Mouse (Mus musculus) kidney, postnatal 10 days (tissue): ENCODE results near the gene Usp6nl.

Source experiments
- DNase-seq: peaks from one replicate; pipeline ENCODE4 v3.0.0; 2021; ENCODE audit warnings: mixed read lengths

The Usp6nl gene

DNA sequence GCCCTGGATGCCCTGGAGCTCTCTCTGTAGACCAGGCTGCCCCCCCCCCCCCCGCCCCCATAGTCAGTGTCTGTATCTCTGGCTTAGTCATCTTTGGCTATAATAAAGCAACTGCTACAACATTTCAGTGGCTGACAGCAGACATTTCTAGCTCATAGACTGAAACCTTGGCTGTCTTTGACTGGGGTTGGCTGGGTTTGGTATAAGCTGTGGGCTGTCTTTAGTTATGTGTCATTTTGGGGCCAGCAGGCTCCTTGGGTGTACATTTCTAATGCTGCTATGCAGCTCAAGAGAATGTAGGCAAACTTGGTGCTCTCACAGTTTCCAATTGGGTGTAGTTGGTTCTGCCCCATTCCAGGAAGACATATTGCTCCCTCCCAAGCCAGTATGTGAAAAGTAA is 11.1 kb downstream of the Usp6nl start:
- no peak for DNase-seq

DNA sequence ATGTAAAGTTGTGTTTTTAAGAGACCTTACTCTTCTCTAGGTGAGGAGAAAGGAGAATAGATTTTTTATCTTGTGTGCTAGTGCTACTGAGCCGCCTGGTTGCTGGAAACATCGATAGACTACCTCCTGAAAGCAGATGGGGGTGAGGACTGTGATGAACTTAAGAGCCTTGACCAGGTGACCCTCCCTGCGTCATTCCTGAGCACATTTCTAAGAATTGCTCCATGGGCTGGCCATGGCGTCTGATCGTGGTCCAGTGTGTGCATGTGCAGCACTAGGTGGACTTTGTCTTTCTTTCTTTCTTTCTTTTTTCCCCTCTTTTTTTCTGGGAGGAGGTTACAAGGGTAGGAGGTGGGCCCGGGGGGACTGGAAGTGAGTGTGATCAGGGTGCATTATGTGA is 11.5 kb downstream of the Usp6nl start:
- DNase-seq, result no peak

DNA sequence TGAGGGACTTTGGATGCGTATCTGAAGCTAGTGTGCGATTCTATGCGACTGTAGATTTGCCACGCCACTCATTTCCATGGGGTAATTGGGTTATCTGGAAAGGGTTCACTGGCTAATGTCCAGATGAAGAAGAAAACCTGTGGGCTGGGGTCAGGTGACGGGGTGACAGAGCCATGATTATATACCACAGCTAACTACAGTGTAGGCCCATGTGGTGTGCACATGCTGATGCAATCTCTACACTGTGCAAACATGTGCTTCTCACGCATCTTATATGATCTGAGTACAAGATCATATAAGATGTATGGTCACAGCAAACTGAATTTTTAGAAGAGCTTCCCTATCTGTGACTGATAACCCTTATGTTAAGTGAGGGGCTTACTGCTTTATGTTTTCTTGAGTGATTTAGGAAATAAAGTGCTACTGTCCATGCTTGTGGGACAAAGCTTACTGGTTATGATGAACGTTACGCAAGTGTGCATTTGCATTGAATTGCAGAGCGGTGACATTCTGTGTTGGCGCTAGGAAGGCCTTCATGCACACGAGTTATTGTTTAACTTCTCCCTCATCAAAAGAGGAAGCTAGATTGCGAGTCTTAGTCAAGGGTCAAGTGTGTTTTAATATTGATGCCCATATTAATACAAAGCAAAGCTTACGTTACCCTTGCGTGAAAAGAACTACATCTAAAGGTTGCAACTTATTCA is 12.7 kb downstream of the Usp6nl start:
- DNase-seq, result no peak

DNA sequence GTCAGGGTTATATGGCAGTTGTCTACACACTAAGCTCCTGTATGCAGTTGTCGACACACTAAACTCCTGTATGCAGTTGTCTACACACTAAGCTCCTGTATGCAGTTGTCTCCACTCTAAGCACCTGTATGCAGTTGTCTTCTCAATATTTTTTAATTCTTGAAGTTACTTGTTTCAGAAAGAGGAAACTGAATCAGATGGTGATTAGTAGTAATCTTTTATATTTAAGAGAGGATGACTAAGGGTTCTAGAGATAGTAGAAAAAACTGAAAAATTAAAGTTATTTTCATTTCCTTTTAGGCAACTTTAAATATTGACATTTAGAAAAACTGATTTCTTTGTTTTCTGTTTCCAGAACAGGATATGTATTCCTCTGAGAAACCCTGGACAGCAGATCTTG is 13.5 kb downstream of the Usp6nl start:
- DNase-seq, result no peak

DNA sequence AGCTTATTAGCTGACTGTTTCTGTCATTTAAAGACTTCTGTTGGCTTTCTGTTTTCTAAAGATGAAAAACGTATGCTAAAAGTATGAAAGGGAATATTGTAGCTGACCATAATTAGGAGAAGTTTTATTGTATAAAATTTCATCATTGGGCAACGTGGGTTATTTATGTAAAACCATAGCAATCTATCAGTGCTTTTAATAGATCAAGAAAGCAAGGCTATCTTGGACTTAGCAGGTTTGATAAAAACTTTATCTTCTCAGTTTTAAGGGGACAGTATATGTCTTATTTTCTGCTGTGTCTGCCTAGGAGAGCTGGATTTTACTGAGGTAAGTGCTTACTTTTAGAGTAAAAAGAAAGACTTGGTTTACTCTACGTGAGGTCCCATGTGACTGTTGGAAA is 14.2 kb downstream of the Usp6nl start:
- DNase-seq, result no peak

DNA sequence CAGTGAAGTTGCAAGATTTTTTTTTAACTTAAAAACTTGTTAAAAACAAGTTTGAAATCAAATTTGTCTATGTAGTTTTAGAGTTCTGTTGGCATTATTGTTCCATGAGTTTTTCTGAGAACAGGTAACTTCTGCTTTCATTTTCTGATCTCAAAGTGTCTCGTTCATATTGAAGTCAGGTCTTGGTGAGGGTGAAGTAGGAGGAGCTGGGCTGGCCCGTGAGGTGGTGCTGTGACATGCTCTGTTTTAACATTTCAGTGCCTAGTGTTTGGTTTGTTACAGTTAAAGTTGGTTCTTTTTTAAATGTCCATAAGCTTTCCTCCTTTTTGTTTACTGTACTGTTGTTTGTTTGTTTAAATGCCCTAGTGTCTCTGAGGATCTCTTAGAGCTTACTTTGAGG is 15.0 kb downstream of the Usp6nl start:
- DNase-seq, result no peak

DNA sequence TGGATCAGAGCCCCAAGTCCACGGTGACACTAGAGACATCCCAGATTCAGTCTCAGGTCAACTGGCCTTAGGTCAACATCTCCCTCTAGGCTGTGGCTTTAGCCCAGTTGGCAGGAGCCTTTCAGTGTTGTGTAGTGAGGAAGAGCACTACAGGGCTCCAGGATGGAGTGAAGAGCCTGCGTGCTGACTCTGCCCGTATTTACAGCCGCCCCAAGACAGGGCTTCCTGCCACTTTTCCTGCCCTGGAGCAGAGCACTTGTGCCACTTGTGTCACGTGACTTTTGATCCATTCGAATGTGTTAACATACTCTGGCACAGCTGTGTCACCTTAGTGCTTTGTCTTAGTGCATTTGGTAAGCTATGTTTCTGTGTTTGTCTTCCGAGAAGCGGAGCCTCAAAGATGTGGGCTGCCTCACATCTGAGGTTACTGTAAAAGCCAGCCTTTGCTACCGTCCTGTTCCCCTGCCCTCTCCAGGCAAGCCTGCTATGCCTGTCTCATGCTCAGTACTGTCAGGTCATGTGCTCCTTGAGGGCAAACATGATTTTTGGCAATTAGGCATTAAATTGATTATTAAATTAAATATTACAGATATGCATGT is 15.7 kb downstream of the Usp6nl start:
- no peak for DNase-seq

DNA sequence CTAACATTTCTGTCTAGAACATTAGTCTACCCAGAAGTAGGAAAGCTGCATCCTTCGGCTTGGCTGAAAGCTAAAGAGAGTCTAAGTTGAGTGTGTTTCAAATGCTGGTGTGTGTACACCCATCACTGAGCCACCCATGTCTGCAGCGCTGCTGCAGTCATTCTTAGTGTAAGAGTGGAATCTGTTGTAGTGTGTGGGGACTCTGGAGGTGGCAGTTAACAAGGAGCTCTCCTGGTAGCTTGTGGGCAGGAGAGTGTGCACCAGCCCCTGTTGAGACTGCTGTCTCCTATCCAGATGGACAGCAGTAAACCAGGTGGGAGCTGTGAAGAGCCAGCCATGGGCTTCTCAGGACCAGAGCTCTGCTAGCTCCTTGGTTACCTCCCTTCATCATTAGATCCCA is 18.0 kb downstream of the Usp6nl start:
- DNase-seq, result no peak

DNA sequence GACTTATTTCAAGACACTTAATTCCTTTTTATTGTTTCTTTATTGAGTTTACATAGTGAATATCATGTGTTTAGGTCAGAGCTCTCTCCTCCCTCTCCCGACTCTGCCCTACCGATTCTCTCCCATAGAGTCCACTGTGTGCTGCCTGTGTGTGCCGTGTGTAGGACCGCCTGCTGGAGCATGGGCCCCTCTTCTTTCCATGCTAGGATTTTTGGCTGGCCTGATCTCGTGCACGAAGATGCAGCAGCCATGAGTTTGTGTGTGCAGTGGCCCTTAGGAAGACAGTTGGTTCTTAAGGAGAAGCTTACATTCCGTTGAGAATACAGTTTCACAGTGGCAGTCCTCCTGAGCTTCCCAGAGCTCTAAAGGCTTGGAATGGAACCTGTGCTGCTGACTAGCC is 19.0 kb downstream of the Usp6nl start:
- no peak for DNase-seq

DNA sequence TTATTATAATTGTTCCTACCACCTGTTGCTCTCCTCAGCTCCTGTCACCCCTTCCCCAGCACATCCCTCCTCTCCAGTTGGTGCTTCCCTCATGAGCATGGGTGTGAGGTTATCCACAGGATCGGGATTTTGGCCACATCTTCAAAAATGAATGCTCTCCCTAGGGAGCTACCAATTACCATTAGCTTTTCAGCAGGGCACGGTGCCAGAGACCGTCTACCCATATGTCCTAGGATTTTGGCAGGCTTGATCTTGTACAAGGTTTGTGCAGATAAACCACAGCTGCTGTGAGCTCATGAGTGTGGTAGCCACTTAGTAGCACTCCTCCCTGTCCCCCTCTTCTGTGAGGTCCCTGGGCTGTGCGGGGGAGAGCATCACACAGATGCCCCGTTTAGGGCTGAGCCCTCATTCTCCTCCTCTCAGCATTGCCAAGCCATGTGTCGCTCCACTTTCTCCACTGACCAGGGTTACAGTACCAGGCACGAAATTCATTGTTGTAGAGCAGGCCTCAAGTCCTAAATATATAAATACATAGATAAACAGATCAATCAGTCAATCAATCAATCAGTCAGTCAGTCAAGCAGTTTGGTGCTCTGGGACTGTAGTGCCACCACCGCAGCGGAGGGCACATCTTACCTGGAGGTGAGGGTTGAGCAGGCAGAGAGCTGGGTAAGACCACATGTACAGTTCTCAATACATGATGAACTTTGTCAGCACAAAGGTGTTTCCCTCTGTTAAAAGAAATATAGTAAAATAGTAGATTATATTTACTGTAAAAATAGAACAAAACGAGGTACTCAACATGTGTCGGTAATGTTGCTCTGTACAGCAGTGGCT is 27.0 kb downstream of the Usp6nl start:
- DNase-seq, result peak; percentile 53

DNA sequence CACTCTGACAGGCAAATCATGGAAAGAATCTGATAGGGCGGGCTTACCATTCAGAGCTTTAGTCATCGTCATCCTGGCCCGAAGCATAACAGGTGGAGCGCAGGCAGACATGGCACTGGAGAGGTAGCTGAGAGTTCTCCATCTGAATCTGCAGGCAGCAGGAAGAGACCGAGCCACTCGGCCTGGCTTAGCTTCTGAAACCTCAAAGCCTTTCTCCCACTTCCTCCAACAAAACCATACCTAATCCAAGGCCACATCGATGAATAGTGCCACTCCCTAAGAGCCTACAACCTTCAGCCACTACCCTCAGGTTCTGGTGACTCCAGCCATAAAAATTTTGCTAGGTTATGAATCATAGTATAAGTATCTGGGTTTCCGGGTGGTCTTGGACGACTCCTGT is 27.7 kb downstream of the Usp6nl start:
- DNase-seq, result no peak

DNA sequence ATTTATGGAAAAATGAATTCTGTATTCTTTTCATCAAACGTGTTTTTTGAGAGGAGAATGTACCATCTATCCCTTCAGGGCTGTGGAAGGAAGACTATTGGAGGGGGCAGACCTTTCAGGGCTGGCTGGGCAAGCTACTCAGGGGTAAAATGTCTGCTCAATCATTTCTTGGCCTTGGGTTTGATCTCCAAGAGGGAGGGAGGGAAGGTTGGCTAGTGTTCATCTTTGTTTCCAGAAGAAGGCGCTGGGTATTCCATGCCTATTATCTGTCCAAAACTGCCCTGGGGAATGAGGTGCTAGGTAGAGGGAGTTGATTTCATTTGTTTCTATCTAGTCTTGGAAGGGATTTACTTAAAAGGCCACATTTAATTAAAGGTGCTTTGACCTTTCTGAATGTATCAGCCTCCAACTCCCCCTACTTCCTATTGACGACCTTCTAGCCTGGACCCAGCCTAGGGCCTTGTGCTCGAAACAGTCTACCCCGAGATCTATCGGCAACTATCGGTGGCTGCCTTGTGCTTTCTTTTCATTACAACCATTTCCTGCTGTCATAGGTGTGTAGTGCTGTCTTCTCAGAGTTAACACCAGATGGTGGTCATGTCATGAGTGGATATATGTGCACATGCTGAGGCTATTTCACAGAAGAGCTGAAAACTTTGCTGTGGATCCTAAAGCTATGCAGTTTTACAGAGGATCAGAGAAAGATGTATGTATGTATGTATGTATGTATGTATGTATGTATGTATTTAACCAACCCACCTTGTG is 28.6 kb downstream of the Usp6nl start:
- DNase-seq, result no peak

DNA sequence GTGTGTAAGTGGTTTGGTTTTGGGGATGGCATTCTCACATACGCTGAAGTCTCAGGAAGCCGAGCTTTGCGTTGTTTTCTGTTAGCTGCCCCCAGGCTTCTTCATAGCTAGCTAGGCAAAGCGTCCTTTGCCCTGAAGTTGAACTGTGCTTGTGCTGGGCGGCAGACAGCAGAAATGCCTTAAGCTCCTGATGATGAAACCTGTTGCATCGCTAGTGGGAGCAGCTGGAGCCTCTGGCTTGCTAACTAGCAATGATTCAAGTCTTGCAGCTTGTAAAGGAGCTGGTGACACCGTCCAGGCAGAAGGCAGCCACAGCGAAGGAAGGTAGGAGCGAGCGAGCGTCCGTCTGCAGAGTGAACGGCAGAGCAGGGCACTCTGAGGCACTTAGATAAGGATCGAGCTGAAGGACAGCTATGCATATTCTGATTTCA is 30.1 kb downstream of the Usp6nl start:
- DNase-seq, result peak; percentile 30

DNA sequence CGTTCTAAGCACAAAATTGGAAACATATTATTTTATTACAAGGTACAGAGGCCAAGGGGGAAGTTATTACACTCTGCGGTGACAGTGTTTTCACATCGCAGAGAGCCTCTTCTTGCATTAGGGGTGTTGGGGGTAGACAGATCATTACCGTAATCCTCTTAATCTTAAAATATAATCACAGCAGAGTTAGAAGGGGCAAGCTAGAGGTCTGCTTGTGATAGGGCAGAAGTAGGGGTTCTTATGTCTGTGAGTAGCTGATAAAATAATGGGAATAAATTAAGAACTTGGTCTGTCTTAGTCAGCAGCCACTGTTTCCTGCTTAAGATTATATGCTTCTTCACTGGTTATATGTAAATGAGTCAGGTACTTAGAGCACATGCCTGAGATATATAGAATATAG is 30.6 kb downstream of the Usp6nl start:
- DNase-seq, result no peak

DNA sequence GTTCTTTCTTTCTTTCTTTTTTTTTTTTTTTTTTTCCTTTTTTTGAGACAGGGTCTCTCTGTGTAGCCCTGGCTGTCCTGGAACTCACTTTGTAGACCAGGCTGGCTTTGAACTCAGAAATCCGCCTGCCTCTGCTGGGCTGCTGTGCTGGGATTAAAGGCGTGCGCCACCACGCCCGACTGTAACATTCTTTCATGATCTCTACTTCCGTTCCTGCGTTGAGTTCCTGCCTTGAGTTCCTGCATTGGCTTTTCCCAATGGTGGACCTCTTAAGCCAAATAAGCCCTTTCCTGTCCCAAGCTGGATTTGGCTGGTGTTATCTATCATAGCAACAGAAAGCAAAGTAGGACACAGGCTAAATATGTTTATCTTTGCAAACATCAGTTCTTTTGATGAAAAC is 34.8 kb downstream of the Usp6nl start:
- no peak for DNase-seq

DNA sequence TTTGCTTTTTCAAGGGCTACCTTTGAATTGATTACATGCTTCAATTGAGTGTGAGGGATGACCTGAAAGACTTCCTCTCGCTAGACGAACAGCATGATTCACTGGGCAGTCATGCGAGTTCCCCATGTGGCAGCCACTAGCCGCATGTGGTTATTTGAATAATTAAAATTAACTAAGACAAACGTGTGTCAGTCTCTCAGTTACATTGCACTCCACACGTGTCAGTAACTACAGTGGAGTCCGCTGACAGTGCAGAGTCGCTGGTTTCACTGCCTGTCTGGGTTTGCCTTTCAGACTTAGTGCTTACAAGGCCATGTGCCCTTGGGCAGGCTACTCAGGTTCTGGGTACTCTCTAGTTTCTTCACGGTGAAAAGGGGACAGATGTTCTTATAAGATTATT is 37.2 kb downstream of the Usp6nl start:
- DNase-seq, result no peak

DNA sequence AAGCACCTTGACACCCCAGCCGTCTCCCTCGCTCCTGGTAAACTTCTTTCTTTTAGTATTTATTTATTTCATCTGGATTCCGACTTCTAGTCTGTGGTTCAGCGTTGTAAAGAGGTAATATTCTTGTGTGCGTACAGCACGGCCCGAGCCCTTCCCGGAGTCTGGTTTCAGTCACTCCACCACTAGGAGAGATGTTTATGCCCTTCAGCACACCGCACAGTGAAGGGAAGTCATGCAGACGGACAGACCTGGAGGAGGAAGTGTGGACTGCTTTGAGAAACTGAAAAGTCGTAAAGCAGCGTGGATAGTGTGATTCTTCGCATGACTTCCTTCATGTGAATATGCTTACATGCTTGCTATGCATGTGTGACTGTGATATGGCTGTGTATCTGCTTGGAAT is 40.7 kb downstream of the Usp6nl start:
- no peak for DNase-seq

DNA sequence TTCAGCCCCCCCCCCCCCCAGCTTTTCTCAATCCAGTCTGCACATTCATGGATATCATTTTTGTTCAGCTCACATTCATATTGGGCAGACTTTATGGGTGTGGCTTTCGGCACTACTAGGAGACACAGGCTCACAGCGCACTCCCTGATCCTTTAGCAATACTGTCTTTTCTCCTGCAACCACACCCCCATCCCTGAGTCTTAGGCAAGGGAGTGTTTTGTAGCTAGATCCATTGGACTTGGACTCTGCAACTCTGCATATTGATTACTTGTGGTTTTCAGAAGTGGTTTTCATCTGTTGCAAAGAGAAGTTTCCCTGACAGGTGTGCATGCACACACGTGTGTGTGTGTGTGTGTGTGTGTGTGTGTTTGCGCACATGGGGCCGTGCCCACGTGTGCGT is 41.5 kb downstream of the Usp6nl start:
- no peak for DNase-seq

DNA sequence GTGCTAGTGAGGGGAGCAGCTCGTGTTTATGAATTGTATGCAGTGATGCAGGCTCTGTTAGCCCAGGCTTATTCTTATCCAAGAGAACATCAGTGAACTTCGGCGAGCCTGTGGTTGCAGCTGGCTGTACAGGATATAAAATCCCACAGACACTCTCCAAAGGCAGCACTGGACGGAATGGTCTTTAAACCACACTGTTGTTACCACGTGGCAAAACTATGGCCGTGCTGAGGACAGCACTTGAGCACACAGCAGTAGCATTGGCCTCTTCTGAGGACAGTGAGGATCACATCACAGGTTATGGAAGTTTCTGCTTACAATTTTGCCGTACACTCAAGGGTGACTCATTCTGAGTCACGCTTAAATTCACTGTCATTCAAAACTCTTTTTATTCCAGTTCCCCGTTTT is 44.1 kb downstream of the Usp6nl start:
- no peak for DNase-seq

DNA sequence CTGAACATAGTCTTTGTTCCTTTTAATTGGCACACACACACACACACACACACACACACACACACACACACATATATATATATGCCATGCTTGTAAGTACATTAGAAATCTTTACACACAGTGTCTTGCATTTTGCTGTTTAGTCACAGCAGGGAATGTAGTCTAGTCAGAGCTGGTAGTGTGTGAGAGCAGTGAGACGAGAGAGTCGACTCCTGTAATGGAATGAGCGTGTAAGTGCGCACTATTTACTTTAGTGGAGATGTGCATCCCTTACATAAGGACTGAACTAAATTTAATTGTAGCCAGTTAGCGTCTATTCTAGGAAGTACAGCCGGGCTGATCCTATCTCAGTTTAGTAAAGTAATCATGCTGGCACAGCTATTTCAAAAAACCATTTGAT is 44.5 kb downstream of the Usp6nl start:
- DNase-seq, result no peak

DNA sequence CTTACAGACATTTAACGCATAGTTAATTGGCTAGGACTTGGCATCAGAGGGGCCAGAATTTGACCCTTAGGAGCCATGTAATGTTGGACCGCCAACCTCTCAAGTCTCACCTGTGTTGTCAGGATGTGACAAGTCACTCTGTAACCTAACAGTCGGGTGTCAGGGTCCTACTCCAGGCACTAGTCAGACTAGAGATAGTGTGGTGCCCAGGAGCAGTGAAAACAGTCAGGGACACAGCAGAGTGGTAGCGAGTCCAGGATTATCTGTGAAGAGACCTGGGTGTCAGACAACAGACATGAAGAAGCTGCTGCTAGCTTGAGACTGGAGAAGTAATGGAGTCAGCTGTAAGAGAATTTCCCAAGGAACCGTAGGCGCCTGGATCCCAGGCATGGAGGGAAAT is 45.0 kb downstream of the Usp6nl start:
- no peak for DNase-seq

DNA sequence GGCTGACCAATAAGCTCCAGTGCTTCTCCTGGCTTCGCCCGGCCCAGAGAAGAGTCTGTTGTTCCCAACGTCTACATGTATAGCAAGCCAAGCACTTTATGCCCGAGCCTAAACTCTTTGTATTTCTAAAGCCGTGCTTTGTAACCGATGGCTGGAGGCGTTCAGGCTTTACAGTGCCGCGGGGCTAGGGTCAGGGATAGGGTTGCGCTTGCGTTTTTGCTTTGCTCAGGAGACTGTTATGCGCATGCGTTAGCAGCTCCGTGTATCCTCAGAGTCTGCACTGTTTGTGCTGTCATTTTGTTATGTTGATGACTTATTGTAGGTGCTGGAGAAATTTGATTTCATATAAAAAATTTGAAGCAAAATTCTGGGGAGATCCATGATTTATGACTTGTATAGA is 51.7 kb downstream of the Usp6nl start:
- no peak for DNase-seq

DNA sequence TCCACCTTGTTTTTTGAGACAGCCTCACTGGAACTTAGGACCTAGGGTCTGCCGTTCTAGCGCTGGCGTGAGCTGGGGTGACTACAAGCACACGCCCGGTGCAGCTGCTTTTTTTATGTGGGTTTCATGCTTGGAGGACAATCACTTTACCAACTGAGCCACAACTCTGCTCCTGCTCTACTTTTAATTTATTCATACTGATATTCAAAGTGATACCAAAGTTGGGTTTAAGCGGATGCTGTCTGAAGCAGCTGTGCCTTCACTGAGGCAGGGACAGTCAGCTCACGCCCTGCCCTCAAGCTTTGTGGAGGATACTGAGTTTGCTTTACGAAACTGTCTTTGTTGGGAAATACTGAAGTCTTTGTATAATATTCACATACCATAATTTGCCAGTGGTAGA is 53.6 kb downstream of the Usp6nl start:
- DNase-seq, result no peak
